Mouse (Mus musculus) heart, embryonic 15.5 days (tissue): ENCODE measurements around the gene Rbl1. TPM values are rescaled to one million over a fixed set of nuclear protein-coding genes. Genes with fewer than 3 reads are reported as not detected.

ENCODE experiments used
- ATAC-seq: fragments of 200-750 bp; cut with Nextera tagmentation; replicated peaks from 2 replicates; pipeline ENCODE4 v1.8.0; 2017; ENCODE audit warnings: low read depth, moderate TSS enrichment; ENCODE audit not compliant: insufficient number of reproducible peaks, insufficient read depth, low FRiP score
- H3K27ac ChIP-seq: fragments of 300-500 bp; sonication (generic); 2 replicates; pipeline ENCODE4 v1.5.1; 2015; ENCODE audit warnings: mild to moderate bottlenecking, inconsistent platforms
- H3K27me3 ChIP-seq: fragments of 300-500 bp; sonication (generic); 2 replicates; pipeline ENCODE4 v1.6.1; 2015; ENCODE audit warnings: inconsistent platforms
- H3K36me3 ChIP-seq: fragments of 300-500 bp; sonication (generic); 2 replicates; pipeline ENCODE4 v1.6.1; 2015; ENCODE audit warnings: mild to moderate bottlenecking, inconsistent platforms
- H3K4me1 ChIP-seq: fragments of 300-500 bp; sonication (generic); replicated peaks from 2 replicates; pipeline ENCODE4 v1.6.1; 2015; ENCODE audit warnings: inconsistent platforms
- H3K4me2 ChIP-seq: fragments of 300-500 bp; sonication (generic); 2 replicates; pipeline ENCODE4 v1.6.1; 2015; ENCODE audit warnings: inconsistent platforms, mild to moderate bottlenecking, moderate library complexity
- H3K4me3 ChIP-seq: fragments of 300-500 bp; sonication (generic); 2 replicates; pipeline ENCODE4 v1.5.1; 2015; ENCODE audit warnings: mild to moderate bottlenecking, inconsistent platforms
- H3K9ac ChIP-seq: fragments of 300-500 bp; sonication (generic); 2 replicates; pipeline ENCODE4 v1.6.1; 2015; ENCODE audit warnings: mild to moderate bottlenecking, inconsistent platforms
- H3K9me3 ChIP-seq: fragments of 300-500 bp; sonication (generic); replicated peaks from 2 replicates; pipeline ENCODE4 v1.6.1; 2016; ENCODE audit warnings: inconsistent platforms
- WGBS: fragments of 180-500 bp; shearing (Covaris S2); methylation state at CpG from one replicate; pipeline ENCODE4 v1.1.7; 2015; ENCODE audit warnings: mixed read lengths; 5-methylcytosine and 5-hydroxymethylcytosine counted together
- polyA plus RNA-seq: library from polyadenylated mRNA; unstranded; fragments of >200 nt; fragmentation: Nextera tagmentation; extraction: Ambion mirVana; gene quantifications from 2 replicates; pipeline ENCODE4 v1.2.1, GENCODE M21; 2015

The Rbl1 gene
- polyA plus RNA-seq, 1 experiment from 2014 or later = 14.9 TPM

DNA sequence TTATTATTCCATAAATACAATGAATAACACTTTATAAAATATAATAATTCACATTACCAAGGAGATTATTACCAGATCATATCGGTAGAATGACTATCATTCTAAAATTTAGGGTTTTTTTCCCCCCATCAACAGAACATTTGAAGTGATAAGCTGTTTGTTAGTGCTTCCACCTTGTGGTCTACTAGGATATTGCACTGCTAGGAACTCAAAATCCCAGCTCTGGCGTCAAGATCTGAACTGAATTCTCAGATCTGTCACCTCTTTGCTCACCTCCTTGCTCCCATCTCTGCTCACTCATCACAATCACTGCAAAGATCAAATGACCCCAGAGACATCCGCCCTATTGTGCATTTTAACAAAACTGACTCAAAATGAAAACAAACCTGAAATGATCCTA lies 87.4 kb downstream of the Rbl1 start:
- H3K27me3 ChIP-seq = no peaks in the 10 kb centered on the region
- no peaks in the 10 kb centered on the region for H3K4me1 ChIP-seq
- H3K4me3 ChIP-seq = no peak overlapping the region
- H3K9me3 ChIP-seq = no peaks in the 10 kb centered on the region
- WGBS = 16% methylated on average over 3 of the region's 3 CpGs
- H3K4me2 ChIP-seq = no peak overlapping the region
- H3K9ac ChIP-seq = no peak overlapping the region
- no peak overlapping the region for H3K27ac ChIP-seq
- no peak for ATAC-seq
- H3K36me3 ChIP-seq = peaks cover 21% of the 10 kb centered on the region; the same call in 1 of the 2 replicates

GRCm38 (mm10) chr2:157108236-157108635 lies 96.1 kb downstream of the Rbl1 start:
- no peak for ATAC-seq
- Histone ChIP-seq H3K27me3 (no peaks in the 10 kb centered on the region), H3K36me3 (peaks cover 42% of the 10 kb centered on the region), H3K4me3 (no peak overlapping the region), H3K9me3 (no peaks in the 10 kb centered on the region), H3K27ac (no peak overlapping the region), H3K4me1 (no peaks in the 10 kb centered on the region), H3K9ac (no peak overlapping the region), H3K4me2 (no peak overlapping the region)
- WGBS = 86% methylated on average over 4 of the region's 4 CpGs

DNA sequence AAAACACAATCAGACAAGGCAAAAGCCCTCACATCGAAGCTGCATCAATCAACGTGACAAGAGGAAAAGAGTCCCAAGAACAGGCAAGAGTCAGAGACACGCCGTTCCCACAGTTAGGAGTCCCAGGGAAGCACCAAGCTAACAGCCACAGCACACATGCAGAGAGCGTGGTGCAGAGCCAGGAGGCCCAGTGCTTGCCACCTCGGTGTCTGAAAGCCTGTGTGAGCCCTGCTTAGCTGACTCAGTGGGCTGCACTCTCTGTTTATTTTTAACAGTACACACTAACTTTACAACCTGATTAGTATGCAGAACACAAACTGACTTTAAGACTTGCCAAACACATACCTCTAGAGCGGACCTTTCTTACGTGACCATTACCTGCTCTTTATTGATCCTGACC lies 99.9 kb downstream of the Rbl1 start:
- 87% methylated on average over 8 of the region's 8 CpGs for WGBS
- no peak for ATAC-seq
- H3K9ac ChIP-seq = no peak overlapping the region
- H3K4me3 ChIP-seq = no peak overlapping the region
- no peak overlapping the region for H3K4me2 ChIP-seq
- H3K9me3 ChIP-seq = no peaks in the 10 kb centered on the region
- H3K4me1 ChIP-seq = 0 out of 2 replicates have a peak, but pooled peaks cover 9% of the 10 kb centered on the region
- peaks cover 43% of the 10 kb centered on the region for H3K36me3 ChIP-seq
- H3K27ac ChIP-seq = no peak overlapping the region
- H3K27me3 ChIP-seq = no peaks in the 10 kb centered on the region

GRCm38 (mm10) chr2:157102256-157102655 lies 102.1 kb downstream of the Rbl1 start:
- no peak overlapping the region for H3K9ac ChIP-seq
- WGBS = 63% methylated on average over 2 of the region's 2 CpGs
- no peak for ATAC-seq
- no peaks in the 10 kb centered on the region for H3K9me3 ChIP-seq
- no peak overlapping the region for H3K27ac ChIP-seq
- H3K4me3 ChIP-seq = no peak overlapping the region
- H3K27me3 ChIP-seq = no peaks in the 10 kb centered on the region
- H3K36me3 ChIP-seq = peaks cover 22% of the 10 kb centered on the region; the same call in 1 of the 2 replicates
- no peak overlapping the region for H3K4me2 ChIP-seq
- H3K4me1 ChIP-seq = 0 out of 2 replicates have a peak, but pooled peaks cover 9% of the 10 kb centered on the region

DNA sequence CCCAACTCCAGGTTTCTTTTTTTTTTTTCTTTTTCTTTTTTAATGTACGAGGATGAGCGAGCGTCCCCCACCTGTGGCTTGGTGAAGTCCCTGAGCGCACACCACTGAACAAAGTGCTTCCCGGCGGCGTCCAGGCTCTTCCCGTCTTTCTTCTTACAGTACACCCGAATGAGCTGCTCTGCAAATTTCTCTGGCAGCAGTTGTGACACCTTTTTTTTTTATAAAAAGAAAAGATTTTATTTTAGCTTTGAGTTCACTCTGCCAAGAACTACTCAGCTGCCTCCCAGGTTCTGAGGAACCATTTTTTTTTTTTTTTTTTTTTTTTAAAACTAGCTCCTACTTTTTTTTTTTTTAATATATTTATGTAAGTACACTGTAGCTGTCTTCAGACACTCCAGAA lies 102.7 kb downstream of the Rbl1 start:
- Histone ChIP-seq H3K4me2 (no peak overlapping the region), H3K27me3 (no peaks in the 10 kb centered on the region), H3K27ac (no peak overlapping the region), H3K36me3 (peaks cover 19% of the 10 kb centered on the region; the same call in 1 of the 2 replicates), H3K4me3 (no peak overlapping the region), H3K4me1 (0 out of 2 replicates have a peak, but pooled peaks cover 9% of the 10 kb centered on the region), H3K9ac (no peak overlapping the region), H3K9me3 (no peaks in the 10 kb centered on the region)
- WGBS = 97% methylated on average over 9 of the region's 9 CpGs
- ATAC-seq = no peak

- no peaks in the 10 kb centered on the region for H3K27me3 ChIP-seq
- H3K9me3 ChIP-seq = no peaks in the 10 kb centered on the region
- no peak overlapping the region for H3K9ac ChIP-seq
- no peak overlapping the region for H3K4me3 ChIP-seq
- ATAC-seq = no peak
- H3K4me1 ChIP-seq = 0 out of 2 replicates have a peak, but pooled peaks cover 9% of the 10 kb centered on the region
- H3K27ac ChIP-seq = no peak overlapping the region
- H3K4me2 ChIP-seq = no peak overlapping the region
- WGBS = 58% methylated on average over 12 of the region's 12 CpGs
- H3K36me3 ChIP-seq = peaks cover 19% of the 10 kb centered on the region; the same call in 1 of the 2 replicates
Measured at GRCm38 (mm10) chr2:157100319-157100605, 104.1 kb downstream of the Rbl1 start.

GRCm38 (mm10) chr2:157099532-157100318 lies 104.6 kb downstream of the Rbl1 start:
- Histone ChIP-seq H3K4me2 (no peak overlapping the region), H3K27me3 (no peaks in the 10 kb centered on the region), H3K9me3 (no peaks in the 10 kb centered on the region), H3K36me3 (peaks cover 16% of the 10 kb centered on the region; the same call in 1 of the 2 replicates), H3K27ac (no peak overlapping the region), H3K4me1 (0 out of 2 replicates have a peak, but pooled peaks cover 11% of the 10 kb centered on the region), H3K9ac (no peak overlapping the region), H3K4me3 (no peak overlapping the region)
- WGBS = 55% methylated on average over 12 of the region's 12 CpGs
- ATAC-seq = no peak

Other genes with a start within 250 kb of the Rbl1 start
- gene Ndrg3, start 212.5 kb downstream of the Rbl1 start, polyA plus RNA-seq = 28.6 and 51.0 TPM in 2 replicates
- 30.4 and 31.4 TPM in 2 replicates for gene Dsn1, start 197.4 kb downstream of the Rbl1 start, polyA plus RNA-seq
- gene Soga1, start 125.3 kb downstream of the Rbl1 start, polyA plus RNA-seq = 1.7 and 2.7 TPM in 2 replicates
- gene Tldc2, start 117.5 kb downstream of the Rbl1 start, polyA plus RNA-seq = not detected in 2 replicates
- gene Samhd1, start 69.3 kb downstream of the Rbl1 start, polyA plus RNA-seq = 14.2 and 16.2 TPM in 2 replicates
- 152 and 188 TPM in 2 replicates for gene Rpn2, start 74.5 kb upstream of the Rbl1 start, polyA plus RNA-seq
- 0.09 and 0.27 TPM in 2 replicates for gene Mroh8, start 75.0 kb upstream of the Rbl1 start, polyA plus RNA-seq
- gene Ghrh, start 143.0 kb upstream of the Rbl1 start, polyA plus RNA-seq = not detected in 2 replicates
- 49.7 and 62.0 TPM in 2 replicates for gene Manbal, start 163.1 kb upstream of the Rbl1 start, polyA plus RNA-seq
- gene Src, start 213.9 kb upstream of the Rbl1 start, polyA plus RNA-seq = 5.6 and 9.6 TPM in 2 replicates